Mouse (Mus musculus): ENCODE results near the gene Tceanc2. TPM values are rescaled to one million over a fixed set of nuclear protein-coding genes. Genes with fewer than 3 reads are reported as not detected.

The Tceanc2 gene
- polyA plus RNA-seq, 1 experiment from 2014 or later: 36.3 TPM

DNA sequence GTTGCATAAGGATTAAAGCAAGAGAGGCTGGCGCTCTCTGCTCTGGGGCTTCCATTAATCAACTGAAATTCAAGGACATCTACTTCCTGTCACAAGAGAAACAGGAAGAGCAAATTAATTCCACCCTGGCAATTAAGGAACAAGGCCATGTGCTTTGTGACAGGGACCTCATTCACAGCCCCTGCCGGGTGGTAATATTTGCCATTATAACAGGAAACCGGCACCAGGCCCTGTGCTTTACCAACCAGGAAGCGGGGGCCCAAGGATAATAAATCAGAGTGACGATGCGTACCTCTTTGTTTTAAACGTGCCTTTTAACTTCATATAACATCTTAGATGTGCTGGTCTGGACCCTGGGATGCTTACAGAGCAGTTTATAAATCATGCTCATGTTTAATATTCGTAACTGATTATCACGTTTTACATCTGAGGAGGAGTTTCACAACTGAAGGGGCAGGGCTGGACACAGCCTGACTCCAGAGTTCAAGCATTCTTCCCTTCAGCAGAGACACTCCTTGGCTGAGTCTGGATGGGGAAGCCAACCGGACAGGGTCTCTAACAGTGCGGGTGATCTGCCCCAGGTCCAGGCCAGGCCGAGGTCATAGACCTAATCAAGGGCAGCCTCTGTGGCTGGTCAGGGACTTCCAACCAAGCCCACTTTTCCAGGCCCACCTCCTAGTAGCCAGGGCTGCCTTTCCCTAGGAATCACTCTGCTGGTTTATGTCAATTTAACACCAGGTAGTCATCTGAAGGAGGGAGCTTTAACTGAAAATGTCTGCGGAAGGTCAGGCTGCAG is 38.9 kb downstream of the Tceanc2 start:
- Histone ChIP-seq H3K9ac (replicated peaks) (no peak overlapping the region), H3K4me3 (replicated peaks) (no peak overlapping the region), H3K4me2 (no peak overlapping the region), H3K9me3 (replicated peaks) (no peaks in the 10 kb centered on the region), H3K36me3 (no peaks in the 10 kb centered on the region), H3K27ac (replicated peaks) (0 out of 2 replicates have a peak overlapping the region, but pooled peaks have one; percentile 11), H3K4me1 (peaks cover 43% of the 10 kb centered on the region), H3K27me3 (replicated peaks) (no peaks in the 10 kb centered on the region)
- ATAC-seq (ENCODE audit: low FRiP score): peak; percentile 26; the same call in 1 of the 2 replicates
- 35% methylated on average over 13 of the region's 13 CpGs for WGBS

DNA sequence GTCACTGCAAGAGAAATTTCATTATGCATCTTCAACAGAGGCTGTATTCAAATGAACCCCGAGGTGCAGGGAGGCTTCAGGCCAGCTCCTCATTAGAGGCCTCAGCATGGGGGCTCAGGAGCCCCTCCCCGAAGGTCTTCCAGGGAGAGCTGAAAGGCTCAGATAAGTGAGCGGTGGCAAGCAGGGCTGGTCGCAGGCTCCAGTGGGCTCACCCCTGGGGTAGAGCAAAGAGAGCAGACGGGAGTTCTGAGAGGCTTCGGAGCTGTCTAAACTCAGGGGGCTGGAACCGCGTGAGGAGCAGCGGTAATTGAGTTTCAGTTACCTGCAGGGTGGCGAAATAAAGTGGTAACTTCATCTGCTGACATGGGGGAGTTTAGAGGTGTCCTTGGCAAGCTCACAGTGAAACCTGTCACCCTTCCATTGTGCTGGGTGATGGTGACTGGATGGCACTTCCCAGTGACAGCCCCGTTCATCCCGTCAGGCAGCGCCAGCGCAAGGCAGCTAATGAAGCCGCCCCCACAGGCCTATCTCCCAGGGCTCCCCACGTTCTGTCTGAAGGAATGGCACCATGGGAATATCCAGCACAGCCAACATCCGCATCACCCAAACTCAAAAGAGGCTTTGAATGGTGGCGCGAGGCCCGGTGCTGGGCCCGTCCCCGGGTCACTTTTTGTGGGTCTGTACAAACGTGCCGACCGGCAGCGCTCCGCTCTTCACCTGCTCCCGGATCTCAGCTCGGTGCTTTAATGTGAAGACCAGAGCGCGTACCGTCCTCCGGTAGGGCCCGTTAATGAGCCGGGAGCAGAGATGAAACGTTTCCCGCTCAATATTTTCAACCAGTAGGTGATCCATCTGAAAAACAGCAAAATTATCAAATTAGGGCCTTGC is 39.7 kb downstream of the Tceanc2 start:
- Histone ChIP-seq H3K27ac (replicated peaks) (0 out of 2 replicates have a peak overlapping the region, but pooled peaks have one; percentile 11), H3K27me3 (replicated peaks) (no peaks in the 10 kb centered on the region), H3K4me3 (replicated peaks) (no peak overlapping the region), H3K4me1 (peaks cover 38% of the 10 kb centered on the region), H3K36me3 (no peaks in the 10 kb centered on the region), H3K9ac (replicated peaks) (no peak overlapping the region), H3K4me2 (no peak overlapping the region), H3K9me3 (replicated peaks) (no peaks in the 10 kb centered on the region)
- peak; percentile 40; the same call in 1 of the 2 replicates for ATAC-seq (ENCODE audit: low FRiP score)
- 31% methylated on average over 37 of the region's 37 CpGs for WGBS

DNA sequence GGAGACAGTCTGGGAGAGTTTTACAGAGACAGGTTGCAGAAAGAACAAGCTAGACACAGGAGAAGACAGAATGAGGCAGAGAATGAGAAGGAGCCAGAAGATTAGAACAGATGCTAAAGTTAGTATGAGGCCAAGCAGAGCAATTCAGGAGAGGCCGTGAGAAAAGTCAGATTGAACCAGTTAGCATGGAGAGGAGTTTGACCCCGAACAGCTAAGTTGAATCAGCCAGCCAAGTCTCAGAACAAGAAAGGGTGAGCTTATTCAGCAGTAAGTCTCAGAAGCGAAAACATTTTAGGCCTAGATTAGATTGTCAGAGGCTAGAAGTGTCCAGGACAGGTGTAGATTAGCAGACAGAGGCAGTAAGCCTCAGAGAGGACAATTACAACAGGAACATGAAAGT is 42.4 kb downstream of the Tceanc2 start:
- no peak for ATAC-seq (ENCODE audit: low FRiP score)
- H3K9ac ChIP-seq (replicated peaks): no peak overlapping the region
- H3K4me2 ChIP-seq: no peak overlapping the region
- H3K27ac ChIP-seq (replicated peaks): no peak overlapping the region
- H3K36me3 ChIP-seq: no peaks in the 10 kb centered on the region
- H3K4me3 ChIP-seq (replicated peaks): no peak overlapping the region
- WGBS: 60% methylated on average over 3 of the region's 3 CpGs
- no peaks in the 10 kb centered on the region for H3K27me3 ChIP-seq (replicated peaks)
- no peaks in the 10 kb centered on the region for H3K9me3 ChIP-seq (replicated peaks)
- H3K4me1 ChIP-seq: peaks cover 37% of the 10 kb centered on the region

DNA sequence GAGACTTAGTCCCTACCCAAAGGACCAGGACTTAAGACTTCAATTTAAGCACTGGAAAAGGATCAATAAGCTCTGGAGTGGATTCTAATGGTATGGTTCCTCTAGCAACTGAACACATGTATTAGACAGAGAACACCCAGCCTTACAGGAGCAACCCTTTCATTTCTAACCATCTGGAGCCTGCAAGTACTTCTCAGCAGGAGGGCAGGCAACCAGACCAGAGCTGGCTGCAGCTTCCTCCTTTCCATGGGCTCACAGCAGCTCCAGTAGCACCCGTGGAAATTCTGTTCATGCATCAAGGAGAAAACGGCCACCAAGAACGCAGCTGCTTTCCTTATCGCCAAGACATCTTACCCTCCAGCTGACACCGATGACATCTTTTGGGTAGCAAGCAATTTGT is 43.3 kb downstream of the Tceanc2 start:
- Histone ChIP-seq H3K4me2 (no peak overlapping the region), H3K36me3 (no peaks in the 10 kb centered on the region), H3K4me3 (replicated peaks) (no peak overlapping the region), H3K4me1 (peaks cover 38% of the 10 kb centered on the region), H3K9me3 (replicated peaks) (no peaks in the 10 kb centered on the region), H3K9ac (replicated peaks) (no peak overlapping the region), H3K27ac (replicated peaks) (no peak overlapping the region), H3K27me3 (replicated peaks) (no peaks in the 10 kb centered on the region)
- WGBS: 71% methylated on average over 5 of the region's 5 CpGs
- ATAC-seq (ENCODE audit: low FRiP score): no peak

DNA sequence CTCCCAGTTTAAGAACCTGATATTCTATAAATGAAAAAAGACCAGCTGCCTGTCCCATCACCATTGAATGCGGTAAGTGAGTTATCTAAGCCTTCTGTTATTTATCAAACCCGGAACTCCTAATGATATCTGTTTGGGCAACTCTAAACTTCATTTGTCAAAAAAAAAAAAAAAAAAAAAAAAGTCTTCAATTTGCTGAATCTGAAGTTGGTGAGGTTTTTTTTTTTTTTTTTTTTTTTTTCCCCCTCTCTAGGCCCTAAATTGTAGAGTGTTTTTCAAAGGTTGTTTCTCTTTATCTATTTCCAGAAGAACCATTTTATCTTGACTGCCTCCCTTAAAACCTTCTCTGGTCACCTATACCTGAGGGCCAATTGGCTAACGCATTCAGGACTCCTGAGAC is 44.0 kb downstream of the Tceanc2 start:
- no peaks in the 10 kb centered on the region for H3K27me3 ChIP-seq (replicated peaks)
- no peaks in the 10 kb centered on the region for H3K36me3 ChIP-seq
- H3K9me3 ChIP-seq (replicated peaks): no peaks in the 10 kb centered on the region
- H3K4me3 ChIP-seq (replicated peaks): no peak overlapping the region
- peaks cover 34% of the 10 kb centered on the region for H3K4me1 ChIP-seq
- WGBS: 95% methylated on average over 3 of the region's 3 CpGs
- H3K4me2 ChIP-seq: no peak overlapping the region
- H3K27ac ChIP-seq (replicated peaks): no peak overlapping the region
- ATAC-seq (ENCODE audit: low FRiP score): no peak
- no peak overlapping the region for H3K9ac ChIP-seq (replicated peaks)

DNA sequence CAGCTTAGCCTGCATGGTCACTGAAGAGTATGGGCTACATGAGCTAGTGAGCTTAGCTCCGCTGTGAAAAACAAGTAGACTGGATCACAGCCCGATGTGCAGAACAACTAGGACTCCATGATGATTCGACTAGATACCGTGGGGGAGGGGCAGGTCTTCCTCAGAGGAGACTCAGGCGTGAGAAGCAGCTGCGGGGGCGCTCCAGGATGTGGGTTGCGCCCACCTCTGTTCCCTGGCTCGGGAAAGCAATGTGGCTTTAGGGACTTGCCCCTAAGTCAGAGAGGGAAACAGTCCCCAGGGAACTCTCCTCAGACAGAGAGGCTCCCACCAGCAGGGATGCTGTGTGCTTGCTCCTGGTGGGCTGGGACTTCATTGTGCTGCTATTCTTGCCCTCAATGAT is 48.4 kb downstream of the Tceanc2 start:
- 16% methylated on average over 9 of the region's 9 CpGs for WGBS

DNA sequence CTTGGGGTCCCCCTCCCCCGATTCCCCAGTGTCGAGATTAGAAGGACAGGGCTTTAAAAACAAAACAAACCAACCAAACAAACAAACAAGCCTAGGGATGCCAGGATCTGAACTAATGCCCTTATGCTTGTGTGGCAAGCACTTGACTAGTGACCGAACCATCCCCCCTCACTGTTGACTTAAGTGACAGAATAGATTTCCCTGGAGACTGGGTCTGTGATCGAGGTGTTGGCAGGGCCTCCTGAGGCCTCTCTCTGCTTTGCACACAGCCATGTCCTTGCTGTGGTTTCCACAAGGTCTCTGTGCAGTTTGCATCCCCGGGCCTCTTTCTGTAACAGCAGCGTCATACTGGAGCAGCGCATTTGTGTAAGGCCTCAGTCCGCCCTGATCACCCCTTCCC is 49.5 kb downstream of the Tceanc2 start:
- H3K4me2 ChIP-seq: no peak overlapping the region
- ATAC-seq (ENCODE audit: low FRiP score): no peak
- no peaks in the 10 kb centered on the region for H3K9me3 ChIP-seq (replicated peaks)
- H3K9ac ChIP-seq (replicated peaks): no peak overlapping the region
- WGBS: 74% methylated on average over 8 of the region's 8 CpGs
- no peaks in the 10 kb centered on the region for H3K27me3 ChIP-seq (replicated peaks)
- H3K4me3 ChIP-seq (replicated peaks): no peak overlapping the region
- H3K27ac ChIP-seq (replicated peaks): no peak overlapping the region
- H3K36me3 ChIP-seq: no peaks in the 10 kb centered on the region
- H3K4me1 ChIP-seq: peaks cover 16% of the 10 kb centered on the region

More for the DNA sequence above, 48.4 kb downstream of the Tceanc2 start:
- H3K27me3 ChIP-seq (replicated peaks): no peaks in the 10 kb centered on the region
- no peak overlapping the region for H3K4me2 ChIP-seq
- H3K27ac ChIP-seq (replicated peaks): no peak overlapping the region
- no peaks in the 10 kb centered on the region for H3K9me3 ChIP-seq (replicated peaks)
- peaks cover 21% of the 10 kb centered on the region for H3K4me1 ChIP-seq
- H3K36me3 ChIP-seq: no peaks in the 10 kb centered on the region
- no peak overlapping the region for H3K4me3 ChIP-seq (replicated peaks)
- ATAC-seq (ENCODE audit: low FRiP score): no peak
- H3K9ac ChIP-seq (replicated peaks): no peak overlapping the region

DNA sequence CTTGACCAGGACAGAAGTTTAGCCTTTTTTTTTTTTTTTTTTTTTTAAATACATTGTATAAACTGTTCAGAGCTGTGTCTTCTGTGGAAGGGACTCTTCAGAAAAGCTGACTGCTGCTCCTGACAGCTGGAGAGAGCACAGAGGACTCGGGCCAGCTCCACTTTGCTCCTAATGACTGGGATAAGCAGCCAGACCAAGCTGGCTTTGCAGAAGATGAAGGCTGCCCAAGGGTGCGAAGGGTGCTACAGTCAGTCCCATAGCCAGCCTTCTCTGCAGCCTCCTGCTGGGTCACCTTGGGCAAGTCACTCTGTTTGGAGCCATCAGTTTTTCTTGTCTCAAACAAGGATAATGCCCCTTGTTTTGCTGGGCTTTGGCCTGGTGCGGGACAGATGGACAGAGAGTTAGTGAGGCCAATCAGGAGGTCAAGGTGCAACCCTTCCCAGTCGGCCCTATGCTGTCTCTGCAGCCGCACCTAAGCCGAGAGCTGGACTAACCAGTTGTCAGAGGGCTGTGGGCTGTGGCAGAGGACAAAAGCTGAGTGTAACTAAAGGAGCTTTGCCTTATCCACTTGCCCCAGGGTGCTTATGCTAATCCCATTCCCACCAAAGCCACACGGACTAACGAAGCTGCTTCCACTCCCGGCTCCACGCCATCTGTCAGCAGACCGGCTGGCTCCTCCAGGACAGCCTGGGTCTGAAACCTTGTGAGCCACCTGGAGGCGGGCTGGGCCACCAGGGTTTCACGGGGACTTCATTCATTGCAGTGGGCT is 50.8 kb downstream of the Tceanc2 start:
- Histone ChIP-seq H3K9ac (replicated peaks) (0 out of 2 replicates have a peak overlapping the region, but pooled peaks have one; percentile 6), H3K4me2 (no peak overlapping the region), H3K27me3 (replicated peaks) (no peaks in the 10 kb centered on the region), H3K9me3 (replicated peaks) (no peaks in the 10 kb centered on the region), H3K4me1 (peaks cover 16% of the 10 kb centered on the region), H3K4me3 (replicated peaks) (no peak overlapping the region), H3K27ac (replicated peaks) (no peak overlapping the region), H3K36me3 (no peaks in the 10 kb centered on the region)
- ATAC-seq (ENCODE audit: low FRiP score): no peak
- 26% methylated on average over 13 of the region's 13 CpGs for WGBS

DNA sequence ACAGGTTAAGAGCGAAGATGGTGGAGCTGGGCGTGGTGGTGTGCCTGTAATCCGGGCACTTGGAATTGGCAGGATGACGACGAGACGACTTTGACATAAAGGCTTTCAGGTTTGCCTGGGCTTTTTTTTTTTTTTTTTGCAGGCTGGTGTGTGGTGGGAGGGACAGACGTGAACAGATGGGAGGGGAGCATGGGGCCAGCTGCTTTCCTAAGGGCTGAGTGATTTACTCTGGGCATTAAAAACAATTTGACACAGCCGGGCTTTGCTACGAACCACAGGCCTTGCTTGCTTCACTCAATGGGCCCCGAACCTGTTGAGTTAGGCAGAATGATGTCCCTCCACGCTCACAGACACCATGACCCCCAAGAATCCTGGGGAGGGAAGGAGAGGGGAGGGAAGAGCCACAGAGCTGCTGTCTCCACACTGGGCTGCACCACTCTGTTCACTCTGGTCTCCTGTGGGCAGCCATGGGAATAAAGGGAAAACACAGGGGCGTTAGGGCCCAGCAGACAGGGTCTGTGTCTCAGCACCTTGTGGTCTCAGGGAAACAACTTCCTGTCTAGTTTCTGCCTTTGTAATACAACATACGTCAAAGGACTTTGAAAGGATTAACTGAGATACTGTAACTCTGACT is 51.9 kb downstream of the Tceanc2 start:
- Histone ChIP-seq H3K36me3 (no peaks in the 10 kb centered on the region), H3K9ac (replicated peaks) (no peak overlapping the region), H3K4me2 (no peak overlapping the region), H3K4me3 (replicated peaks) (no peak overlapping the region), H3K4me1 (peaks cover 16% of the 10 kb centered on the region), H3K9me3 (replicated peaks) (no peaks in the 10 kb centered on the region), H3K27ac (replicated peaks) (no peak overlapping the region), H3K27me3 (replicated peaks) (no peaks in the 10 kb centered on the region)
- no peak for ATAC-seq (ENCODE audit: low FRiP score)
- 24% methylated on average over 13 of the region's 13 CpGs for WGBS

DNA sequence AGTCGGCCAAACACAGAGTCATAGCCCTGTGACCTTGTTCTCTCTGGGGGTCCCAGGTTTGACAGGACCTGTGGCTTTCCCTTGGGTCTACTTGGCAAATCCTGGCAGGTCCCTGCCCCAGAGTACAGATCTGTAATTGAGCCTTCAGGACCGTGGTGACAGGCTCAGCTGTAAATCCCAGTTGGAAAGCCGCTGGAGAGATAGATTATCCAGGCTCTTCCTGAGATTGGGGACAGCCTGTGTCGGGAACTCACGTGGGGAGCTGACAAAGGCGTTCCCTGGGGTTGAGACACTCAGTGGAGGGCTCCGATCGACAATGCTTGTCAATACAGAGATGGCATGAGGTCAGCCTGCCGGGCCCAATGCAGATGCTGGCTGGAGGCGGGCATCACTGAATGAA is 52.5 kb downstream of the Tceanc2 start:
- no peak overlapping the region for H3K9ac ChIP-seq (replicated peaks)
- H3K27ac ChIP-seq (replicated peaks): no peak overlapping the region
- no peak overlapping the region for H3K4me3 ChIP-seq (replicated peaks)
- ATAC-seq (ENCODE audit: low FRiP score): no peak
- H3K36me3 ChIP-seq: no peaks in the 10 kb centered on the region
- H3K27me3 ChIP-seq (replicated peaks): no peaks in the 10 kb centered on the region
- H3K4me2 ChIP-seq: no peak overlapping the region
- WGBS: 26% methylated on average over 10 of the region's 10 CpGs
- no peaks in the 10 kb centered on the region for H3K9me3 ChIP-seq (replicated peaks)
- peaks cover 19% of the 10 kb centered on the region for H3K4me1 ChIP-seq

DNA sequence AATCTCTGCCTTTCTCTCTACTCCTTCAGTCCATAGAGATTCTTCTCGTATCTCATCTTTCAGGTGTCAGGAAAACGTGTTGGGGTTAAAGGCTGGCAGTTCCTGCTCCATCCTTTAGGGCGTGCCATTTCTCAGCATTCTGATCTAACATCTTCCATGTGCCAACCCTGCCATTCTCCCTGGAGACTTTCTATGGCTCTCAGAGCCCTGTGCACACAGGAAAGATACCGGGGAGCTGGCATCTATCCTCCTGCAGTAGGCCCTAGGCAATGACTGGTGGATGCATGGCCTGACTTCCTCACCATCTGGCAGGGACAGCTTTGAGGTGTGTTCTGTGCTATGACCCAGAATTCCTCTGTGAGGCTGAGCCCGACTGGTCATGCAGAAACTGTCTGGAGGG is 53.8 kb downstream of the Tceanc2 start:
- Histone ChIP-seq H3K4me1 (peaks cover 17% of the 10 kb centered on the region), H3K27ac (replicated peaks) (no peak overlapping the region), H3K27me3 (replicated peaks) (no peaks in the 10 kb centered on the region), H3K36me3 (no peaks in the 10 kb centered on the region), H3K9ac (replicated peaks) (no peak overlapping the region), H3K4me2 (no peak overlapping the region), H3K9me3 (replicated peaks) (no peaks in the 10 kb centered on the region), H3K4me3 (replicated peaks) (no peak overlapping the region)
- no peak for ATAC-seq (ENCODE audit: low FRiP score)
- 54% methylated on average over 5 of the region's 5 CpGs for WGBS
